Mouse (Mus musculus) hindbrain, embryonic 11.5 days (tissue): ENCODE measurements around the gene Pakap. TPM values are rescaled to one million over a fixed set of nuclear protein-coding genes. Genes with fewer than 3 reads are reported as not detected.
A peak's percentile ranks its signal among the peaks of the same experiment; 100 is the strongest.

Experiments used
- ATAC-seq: fragments of 200-750 bp; cut with Nextera tagmentation; 2 replicates; pipeline ENCODE4 v1.8.0; 2017; ENCODE audit warnings: mild to moderate bottlenecking, moderate TSS enrichment, moderate library complexity; ENCODE audit not compliant: low FRiP score
- DNase-seq: peaks from one replicate; pipeline ENCODE4 v3.0.0-alpha.2; 2015; ENCODE audit warnings: low spot score
- H3K27ac ChIP-seq: fragments of 300-500 bp; sonication (generic); 2 replicates; pipeline ENCODE4 v1.5.1; 2014; ENCODE audit warnings: mild to moderate bottlenecking, low read depth, low read length
- H3K27me3 ChIP-seq: fragments of 300-500 bp; sonication (generic); 2 replicates; pipeline ENCODE4 v1.6.1; 2014; ENCODE audit warnings: mild to moderate bottlenecking, low read length, moderate library complexity, mixed read lengths; ENCODE audit not compliant: control insufficient read depth, insufficient read depth
- H3K36me3 ChIP-seq: fragments of 300-500 bp; sonication (generic); 2 replicates; pipeline ENCODE4 v1.6.1; 2014; ENCODE audit warnings: mild to moderate bottlenecking, low read length, moderate library complexity, mixed read lengths; ENCODE audit not compliant: control insufficient read depth, insufficient read depth
- H3K4me1 ChIP-seq: fragments of 300-500 bp; sonication (generic); replicated peaks from 2 replicates; pipeline ENCODE4 v1.6.1; 2014; ENCODE audit warnings: low read length, mixed read lengths; ENCODE audit not compliant: control insufficient read depth, insufficient read depth
- H3K4me2 ChIP-seq: fragments of 300-500 bp; sonication (generic); replicated peaks from 2 replicates; pipeline ENCODE4 v1.6.1; 2014; ENCODE audit warnings: mild to moderate bottlenecking, low read depth, low read length
- H3K4me3 ChIP-seq: fragments of 300-500 bp; sonication (generic); 2 replicates; pipeline ENCODE4 v1.5.1; 2014; ENCODE audit warnings: low read depth, low read length
- H3K9ac ChIP-seq: fragments of 300-500 bp; sonication (generic); 2 replicates; pipeline ENCODE4 v1.6.1; 2014; ENCODE audit warnings: low read depth, low read length
- H3K9me3 ChIP-seq: fragments of 300-500 bp; sonication (generic); 2 replicates; pipeline ENCODE4 v1.6.1; 2016; ENCODE audit warnings: low read length; ENCODE audit not compliant: control insufficient read depth
- WGBS: fragments of 180-500 bp; shearing (Covaris S2); extraction: QIAGEN DNeasy Blood & Tissue Kit; methylation state at CpG from one replicate; pipeline ENCODE4 v1.1.7; 2014; 5-methylcytosine and 5-hydroxymethylcytosine counted together
- polyA plus RNA-seq: library from polyadenylated mRNA; unstranded; fragments of >200 nt; fragmentation: Nextera tagmentation; extraction: Ambion mirVana; gene quantifications from 2 replicates; pipeline ENCODE4 v1.2.1, GENCODE M21; 2014

Pakap gene
- polyA plus RNA-seq, 1 experiment from 2014 or later, result 24.7 TPM

DNA sequence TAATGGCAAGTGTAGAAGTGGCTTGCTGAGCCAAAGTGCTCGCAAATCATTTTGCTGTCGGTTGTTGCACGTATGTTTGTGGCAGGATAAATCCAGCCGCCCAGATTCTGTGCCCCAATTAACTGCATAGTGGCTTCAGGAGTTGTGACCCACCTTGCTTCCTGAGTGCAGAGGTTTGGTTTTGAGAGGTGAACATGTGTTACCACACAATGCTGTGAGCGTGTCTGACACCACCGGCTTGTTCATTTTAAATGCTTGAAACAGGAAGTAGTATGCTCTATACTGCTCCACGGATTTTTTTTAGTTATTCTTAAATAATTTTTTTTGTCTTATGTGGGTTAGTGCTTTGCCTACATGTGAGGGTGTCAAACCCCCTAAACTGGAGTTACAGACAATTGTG is 264.3 kb downstream of the Pakap start:
- Histone ChIP-seq H3K27me3 (no peaks in the 10 kb centered on the region), H3K4me1 (peaks cover 2% of the 10 kb centered on the region), H3K4me2 (no peak overlapping the region), H3K36me3 (no peaks in the 10 kb centered on the region), H3K9me3 (no peaks in the 10 kb centered on the region), H3K4me3 (no peak overlapping the region), H3K27ac (no peak overlapping the region), H3K9ac (no peak overlapping the region)
- WGBS, result 53% methylated on average over 7 of the region's 7 CpGs
- ATAC-seq (no peak), DNase-seq (no peak)

DNA sequence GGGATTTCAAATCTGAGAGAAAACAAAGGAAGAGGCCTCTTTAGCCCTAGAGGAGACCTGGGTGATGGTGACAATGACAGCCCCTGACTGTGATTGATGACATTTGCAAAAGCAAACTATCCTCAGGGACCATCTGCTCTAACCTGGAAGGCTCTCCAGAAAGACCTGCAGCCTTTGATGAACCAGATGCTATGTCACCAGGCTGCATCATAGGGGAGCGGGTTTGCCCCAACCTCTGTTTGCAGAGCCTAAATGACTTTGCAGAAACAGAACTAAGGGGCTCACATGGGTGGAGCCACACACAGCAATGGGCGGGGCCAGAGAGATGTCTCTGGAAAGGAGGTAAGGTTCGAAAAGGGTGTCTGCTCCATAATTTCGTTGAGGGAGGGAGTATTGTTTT is 265.1 kb downstream of the Pakap start:
- Histone ChIP-seq H3K4me3 (no peak overlapping the region), H3K9me3 (no peaks in the 10 kb centered on the region), H3K9ac (no peak overlapping the region), H3K27ac (no peak overlapping the region), H3K27me3 (no peaks in the 10 kb centered on the region), H3K4me2 (no peak overlapping the region), H3K36me3 (no peaks in the 10 kb centered on the region), H3K4me1 (peaks cover 2% of the 10 kb centered on the region)
- 43% methylated on average over 4 of the region's 4 CpGs for WGBS
- ATAC-seq (peak; percentile 59), DNase-seq (peak; percentile 46)

DNA sequence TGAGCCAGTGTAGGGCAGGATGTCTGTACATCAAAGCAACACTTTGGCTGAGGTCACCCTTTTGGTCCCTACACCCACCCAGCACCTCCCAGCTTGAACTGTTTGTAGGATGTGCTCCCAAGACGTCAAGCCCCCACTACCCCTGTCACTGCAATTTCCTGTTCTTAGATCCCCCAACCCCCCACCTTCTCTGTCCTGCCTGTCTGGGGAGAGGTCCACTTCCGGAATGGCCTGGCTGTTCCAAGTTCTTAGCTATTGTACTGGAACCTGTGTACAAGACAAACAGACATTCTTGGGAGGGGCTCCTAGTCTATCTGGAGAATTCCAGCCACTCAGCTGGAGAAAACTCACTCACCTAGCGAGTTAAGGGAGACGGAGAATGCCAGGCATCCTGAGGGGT is 266.2 kb downstream of the Pakap start:
- H3K4me1 ChIP-seq, result peaks cover 2% of the 10 kb centered on the region
- no peak overlapping the region for H3K27ac ChIP-seq
- no peaks in the 10 kb centered on the region for H3K27me3 ChIP-seq
- no peak for DNase-seq
- H3K4me2 ChIP-seq, result no peak overlapping the region
- H3K36me3 ChIP-seq, result no peaks in the 10 kb centered on the region
- H3K4me3 ChIP-seq, result no peak overlapping the region
- no peak for ATAC-seq
- 63% methylated on average over 4 of the region's 4 CpGs for WGBS
- no peak overlapping the region for H3K9ac ChIP-seq
- no peaks in the 10 kb centered on the region for H3K9me3 ChIP-seq

GRCm38 (mm10) chr4:57837089-57837488 is 269.1 kb downstream of the Pakap start:
- Histone ChIP-seq H3K4me3 (no peak overlapping the region), H3K27ac (no peak overlapping the region), H3K9ac (no peak overlapping the region), H3K36me3 (no peaks in the 10 kb centered on the region), H3K27me3 (no peaks in the 10 kb centered on the region), H3K4me2 (no peak overlapping the region), H3K9me3 (no peaks in the 10 kb centered on the region), H3K4me1 (peaks cover 2% of the 10 kb centered on the region)
- DNase-seq (no peak), ATAC-seq (no peak)
- 73% methylated on average over 9 of the region's 9 CpGs for WGBS

DNA sequence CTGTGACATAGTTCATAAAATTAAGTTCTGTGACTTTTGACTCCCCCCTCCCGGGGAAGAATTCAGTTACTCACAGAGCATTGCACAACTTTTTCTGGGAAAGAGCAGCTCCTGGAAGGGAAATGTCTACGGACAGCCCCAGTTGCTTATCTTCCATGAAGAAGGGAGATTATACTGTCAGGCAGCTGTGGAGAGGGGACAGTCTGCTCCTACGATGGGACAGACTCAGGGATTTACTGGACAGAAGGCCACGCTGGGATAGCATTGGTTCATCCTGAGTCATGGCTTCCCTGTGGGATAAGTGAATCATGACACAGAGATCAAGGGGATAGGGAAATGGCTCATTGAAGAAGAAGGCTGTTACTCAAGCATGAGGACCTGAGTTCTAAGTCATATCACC is 271.4 kb downstream of the Pakap start:
- DNase-seq, result no peak
- H3K36me3 ChIP-seq, result no peaks in the 10 kb centered on the region
- no peaks in the 10 kb centered on the region for H3K27me3 ChIP-seq
- H3K9me3 ChIP-seq, result no peaks in the 10 kb centered on the region
- no peak overlapping the region for H3K4me2 ChIP-seq
- ATAC-seq, result no peak
- WGBS, result 78% methylated on average over 4 of the region's 4 CpGs
- H3K4me1 ChIP-seq, result no peaks in the 10 kb centered on the region
- H3K4me3 ChIP-seq, result no peak overlapping the region
- no peak overlapping the region for H3K9ac ChIP-seq
- no peak overlapping the region for H3K27ac ChIP-seq

GRCm38 (mm10) chr4:57841911-57842310 is 273.9 kb downstream of the Pakap start:
- Histone ChIP-seq H3K4me1 (peaks cover 4% of the 10 kb centered on the region), H3K9me3 (no peaks in the 10 kb centered on the region), H3K27me3 (no peaks in the 10 kb centered on the region), H3K4me2 (no peak overlapping the region), H3K4me3 (no peak overlapping the region), H3K27ac (no peak overlapping the region), H3K9ac (no peak overlapping the region), H3K36me3 (no peaks in the 10 kb centered on the region)
- 4% methylated on average over 1 of the region's 1 CpGs for WGBS
- no peak for ATAC-seq
- DNase-seq, result no peak

- ATAC-seq (no peak), DNase-seq (peak; percentile 30)
- Histone ChIP-seq H3K4me1 (peaks cover 4% of the 10 kb centered on the region), H3K4me3 (no peak overlapping the region), H3K9ac (no peak overlapping the region), H3K36me3 (no peaks in the 10 kb centered on the region), H3K27ac (no peak overlapping the region), H3K4me2 (no peak overlapping the region), H3K9me3 (no peaks in the 10 kb centered on the region), H3K27me3 (no peaks in the 10 kb centered on the region)
- 68% methylated on average over 11 of the region's 11 CpGs for WGBS
Observed at GRCm38 (mm10) chr4:57842472-57843305, 274.7 kb downstream of the Pakap start.

DNA sequence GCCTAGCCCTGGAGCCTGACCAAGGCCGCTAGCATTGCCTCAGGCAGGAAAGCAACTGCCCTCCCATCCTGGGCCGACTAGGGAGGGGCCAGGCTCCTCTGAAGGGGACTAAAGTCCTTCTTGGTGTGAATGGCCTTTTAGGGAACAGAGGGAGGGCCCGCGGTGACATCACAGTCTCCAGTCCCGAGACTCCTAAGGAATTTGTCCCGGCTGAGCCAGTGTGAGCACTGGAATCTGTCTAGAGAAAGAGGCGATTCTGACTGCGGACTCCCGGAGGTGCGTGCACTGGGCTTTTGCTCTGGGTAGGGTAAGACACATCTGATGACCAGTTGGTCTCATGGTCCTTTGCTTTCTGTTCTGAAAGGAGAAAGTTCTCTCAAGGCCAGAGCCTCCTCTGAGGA is 277.1 kb downstream of the Pakap start:
- peak overlapping the region; percentile 82 for H3K27ac ChIP-seq
- no peaks in the 10 kb centered on the region for H3K9me3 ChIP-seq
- ATAC-seq (peak; percentile 81), DNase-seq (peak; percentile 77)
- H3K4me3 ChIP-seq, result peak overlapping the region; percentile 31
- peak overlapping the region; percentile 46 for H3K9ac ChIP-seq
- no peaks in the 10 kb centered on the region for H3K27me3 ChIP-seq
- peak overlapping the region; percentile 36 for H3K4me2 ChIP-seq
- WGBS, result 0% methylated on average over 10 of the region's 10 CpGs
- H3K36me3 ChIP-seq, result no peaks in the 10 kb centered on the region
- H3K4me1 ChIP-seq, result peaks cover 4% of the 10 kb centered on the region

DNA sequence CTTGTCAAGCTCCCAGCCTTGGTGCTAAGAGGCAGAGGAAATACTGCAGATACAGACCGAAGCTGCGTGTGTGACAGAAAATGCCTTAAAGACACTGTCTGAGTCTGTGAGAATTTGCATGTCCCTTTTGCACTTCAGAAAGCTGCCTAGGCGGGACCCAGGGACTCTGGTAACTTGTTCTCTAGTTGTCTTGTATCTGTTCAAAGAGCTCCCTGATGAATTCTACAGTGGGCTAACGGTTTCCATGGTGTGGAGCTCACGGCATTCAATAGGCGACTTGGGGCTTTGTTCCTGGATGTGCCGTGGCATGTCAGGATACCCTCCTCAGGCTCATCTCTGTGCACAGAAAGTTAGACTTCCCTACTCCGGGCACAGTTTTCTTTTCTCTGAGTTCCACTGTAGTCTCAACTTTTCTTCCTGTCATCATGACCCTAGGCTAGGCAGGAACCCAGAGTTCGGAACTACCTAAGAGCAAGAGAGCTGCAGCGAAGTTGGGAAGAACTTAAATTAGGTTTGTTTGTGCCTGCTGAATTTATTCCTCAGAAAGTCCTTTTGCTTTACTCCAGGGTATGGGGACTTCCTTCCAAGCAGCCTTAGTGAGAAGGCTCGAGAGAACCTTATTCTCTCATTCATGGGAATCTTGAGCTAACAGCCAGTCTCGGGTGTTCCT is 277.7 kb downstream of the Pakap start:
- H3K27me3 ChIP-seq, result no peaks in the 10 kb centered on the region
- ATAC-seq (peak; percentile 49), DNase-seq (peak; percentile 62)
- peak overlapping the region; percentile 82 for H3K27ac ChIP-seq
- H3K9me3 ChIP-seq, result no peaks in the 10 kb centered on the region
- H3K4me1 ChIP-seq, result peaks cover 4% of the 10 kb centered on the region
- no peaks in the 10 kb centered on the region for H3K36me3 ChIP-seq
- H3K4me3 ChIP-seq, result peak overlapping the region; percentile 31
- 12% methylated on average over 12 of the region's 12 CpGs for WGBS
- peak overlapping the region; percentile 46 for H3K9ac ChIP-seq
- H3K4me2 ChIP-seq, result peak overlapping the region; percentile 36
